Mouse (Mus musculus) hindbrain, embryonic 14.5 days (tissue): ENCODE data around the gene Pigl. TPM values are rescaled to one million over a fixed set of nuclear protein-coding genes. Genes with fewer than 3 reads are reported as not detected.

Source experiments
- ATAC-seq: fragments of 200-750 bp; cut with Nextera tagmentation; 2 replicates; pipeline ENCODE4 v1.8.0; 2017; ENCODE audit warnings: moderate number of reproducible peaks, mild to moderate bottlenecking, moderate TSS enrichment, moderate library complexity; ENCODE audit not compliant: low FRiP score
- DNase-seq: peaks from one replicate; pipeline ENCODE4 v3.0.0-alpha.2; 2015; ENCODE audit warnings: low spot score
- H3K27ac ChIP-seq: fragments of 300-500 bp; sonication (generic); 2 replicates; pipeline ENCODE4 v1.5.1; 2014; ENCODE audit warnings: mild to moderate bottlenecking, moderate library complexity
- H3K27me3 ChIP-seq: fragments of 300-500 bp; sonication (generic); 2 replicates; pipeline ENCODE4 v1.6.1; 2014; ENCODE audit warnings: mild to moderate bottlenecking, low read length, mixed read lengths; ENCODE audit not compliant: control insufficient read depth, insufficient read depth
- H3K36me3 ChIP-seq: fragments of 300-500 bp; sonication (generic); replicated peaks from 2 replicates; pipeline ENCODE4 v1.6.1; 2014; ENCODE audit not compliant: control insufficient read depth, insufficient read depth
- H3K4me1 ChIP-seq: fragments of 300-500 bp; sonication (generic); replicated peaks from 2 replicates; pipeline ENCODE4 v1.6.1; 2014; ENCODE audit warnings: antibody characterized with exemption, low read length, mixed read lengths; ENCODE audit not compliant: control insufficient read depth, insufficient read depth
- H3K4me2 ChIP-seq: fragments of 300-500 bp; sonication (generic); replicated peaks from 2 replicates; pipeline ENCODE4 v1.6.1; 2014; ENCODE audit warnings: mild to moderate bottlenecking, moderate library complexity
- H3K4me3 ChIP-seq: fragments of 300-500 bp; sonication (generic); replicated peaks from 2 replicates; pipeline ENCODE4 v1.5.1; 2014; ENCODE audit warnings: mild to moderate bottlenecking, low read length
- H3K9ac ChIP-seq: fragments of 300-500 bp; sonication (generic); 2 replicates; pipeline ENCODE4 v1.6.1; 2014
- H3K9me3 ChIP-seq: fragments of 300-500 bp; sonication (generic); 2 replicates; pipeline ENCODE4 v1.6.1; 2016; ENCODE audit warnings: low read length; ENCODE audit not compliant: control insufficient read depth
- WGBS: fragments of 180-500 bp; shearing (Covaris S2); extraction: QIAGEN DNeasy Blood & Tissue Kit; methylation state at CpG from one replicate; pipeline ENCODE4 v1.1.7; 2014; 5-methylcytosine and 5-hydroxymethylcytosine counted together
- polyA plus RNA-seq: library from polyadenylated mRNA; unstranded; fragments of >200 nt; fragmentation: Nextera tagmentation; extraction: Ambion mirVana; gene quantifications from 2 replicates; pipeline ENCODE4 v1.2.1, GENCODE M21; 2014

The Pigl gene
- polyA plus RNA-seq, 1 experiment from 2014 or later = 10.4 TPM

- Histone ChIP-seq H3K27ac (no peak overlapping the region), H3K36me3 (peaks cover 21% of the 10 kb centered on the region), H3K4me2 (peak overlapping the region; percentile 62), H3K4me1 (peaks cover 15% of the 10 kb centered on the region; the same call in 1 of the 2 replicates), H3K9ac (peak overlapping the region; percentile 96), H3K4me3 (peak overlapping the region; percentile 87), H3K27me3 (no peaks in the 10 kb centered on the region), H3K9me3 (no peaks in the 10 kb centered on the region)
- no peak for ATAC-seq
- DNase-seq = no peak
- 84% methylated on average over 8 of the region's 8 CpGs for WGBS
These were observed 78.8 kb downstream of the Pigl start for GRCm38 (mm10) chr11:62537089-62537488.

- H3K27ac ChIP-seq = 0 out of 2 replicates have a peak overlapping the region, but pooled peaks have one; percentile 24
- WGBS = 19% methylated on average over 7 of the region's 7 CpGs
- H3K9ac ChIP-seq = peak overlapping the region; percentile 96
- ATAC-seq (no peak), DNase-seq (peak; percentile 47)
- no peaks in the 10 kb centered on the region for H3K9me3 ChIP-seq
- H3K4me1 ChIP-seq = peaks cover 15% of the 10 kb centered on the region; the same call in 1 of the 2 replicates
- H3K4me3 ChIP-seq = peak overlapping the region; percentile 87
- peak overlapping the region; percentile 62 for H3K4me2 ChIP-seq
- H3K27me3 ChIP-seq = no peaks in the 10 kb centered on the region
- peaks cover 18% of the 10 kb centered on the region for H3K36me3 ChIP-seq
These were observed 79.3 kb downstream of the Pigl start for GRCm38 (mm10) chr11:62537590-62537989.

GRCm38 (mm10) chr11:62538321-62539088, 80.2 kb downstream of the Pigl start:
- Histone ChIP-seq H3K4me1 (peaks cover 15% of the 10 kb centered on the region; the same call in 1 of the 2 replicates), H3K36me3 (peaks cover 10% of the 10 kb centered on the region), H3K9me3 (no peaks in the 10 kb centered on the region), H3K4me3 (peak overlapping the region; percentile 87), H3K9ac (peak overlapping the region; percentile 96), H3K27me3 (no peaks in the 10 kb centered on the region), H3K4me2 (peak overlapping the region; percentile 62), H3K27ac (peak overlapping the region; percentile 83)
- ATAC-seq = peak; percentile 85
- WGBS = under 1% methylated on average over 53 of the region's 73 CpGs
- peak; percentile 50 for DNase-seq

GRCm38 (mm10) chr11:62539089-62539890, 81.0 kb downstream of the Pigl start, which contains the start of gene Cenpv:
Gene Cenpv (minus strand): TSS chr11:62539261.
- Histone ChIP-seq H3K4me3 (peak within 1 kb of the TSS; percentile 87), H3K27ac (peak within 1 kb of the TSS; percentile 83), H3K36me3 (0 out of 2 replicates have a peak, but pooled peaks cover 4% of the 10 kb centered on the region), H3K9ac (peak within 1 kb of the TSS; percentile 96), H3K27me3 (no peaks in the 10 kb centered on the region), H3K4me1 (peaks cover 15% of the 10 kb centered on the region; the same call in 1 of the 2 replicates), H3K9me3 (no peaks in the 10 kb centered on the region), H3K4me2 (peak within 1 kb of the TSS; percentile 62)
- ATAC-seq (peak; percentile 68), DNase-seq (peak; percentile 83)
- 7% methylated on average over 40 of the region's 57 CpGs for WGBS

GRCm38 (mm10) chr11:62540167-62540566, 81.9 kb downstream of the Pigl start:
- H3K4me1 ChIP-seq = peaks cover 15% of the 10 kb centered on the region; the same call in 1 of the 2 replicates
- no peak overlapping the region for H3K9ac ChIP-seq
- H3K36me3 ChIP-seq = no peaks in the 10 kb centered on the region
- 83% methylated on average over 7 of the region's 7 CpGs for WGBS
- H3K4me2 ChIP-seq = no peak overlapping the region
- DNase-seq = no peak
- ATAC-seq = no peak
- H3K4me3 ChIP-seq = no peak overlapping the region
- no peaks in the 10 kb centered on the region for H3K27me3 ChIP-seq
- no peak overlapping the region for H3K27ac ChIP-seq
- no peaks in the 10 kb centered on the region for H3K9me3 ChIP-seq

- H3K36me3 ChIP-seq = no peaks in the 10 kb centered on the region
- H3K4me1 ChIP-seq = peaks cover 15% of the 10 kb centered on the region; the same call in 1 of the 2 replicates
- no peaks in the 10 kb centered on the region for H3K9me3 ChIP-seq
- H3K4me2 ChIP-seq = no peak overlapping the region
- H3K9ac ChIP-seq = no peak overlapping the region
- H3K4me3 ChIP-seq = no peak overlapping the region
- DNase-seq = no peak
- H3K27ac ChIP-seq = no peak overlapping the region
- no peaks in the 10 kb centered on the region for H3K27me3 ChIP-seq
- 60% methylated on average over 2 of the region's 2 CpGs for WGBS
- no peak for ATAC-seq
These were observed 82.7 kb downstream of the Pigl start for GRCm38 (mm10) chr11:62540969-62541368.

GRCm38 (mm10) chr11:62541581-62541980, 83.3 kb downstream of the Pigl start:
- no peak for ATAC-seq
- Histone ChIP-seq H3K4me3 (no peak overlapping the region), H3K9ac (no peak overlapping the region), H3K9me3 (no peaks in the 10 kb centered on the region), H3K27ac (no peak overlapping the region), H3K4me2 (no peak overlapping the region), H3K4me1 (peaks cover 15% of the 10 kb centered on the region; the same call in 1 of the 2 replicates), H3K27me3 (no peaks in the 10 kb centered on the region), H3K36me3 (no peaks in the 10 kb centered on the region)
- DNase-seq = no peak
- 85% methylated on average over 8 of the region's 8 CpGs for WGBS

GRCm38 (mm10) chr11:62543991-62544390, 85.7 kb downstream of the Pigl start:
- Histone ChIP-seq H3K27ac (no peak overlapping the region), H3K4me3 (no peak overlapping the region), H3K9ac (no peak overlapping the region), H3K4me1 (peaks cover under 1% of the 10 kb centered on the region; the same call in 1 of the 2 replicates), H3K27me3 (no peaks in the 10 kb centered on the region), H3K9me3 (no peaks in the 10 kb centered on the region), H3K4me2 (no peak overlapping the region), H3K36me3 (no peaks in the 10 kb centered on the region)
- 94% methylated on average over 3 of the region's 3 CpGs for WGBS
- DNase-seq = no peak
- ATAC-seq = no peak

- 14% methylated on average over 5 of the region's 5 CpGs for WGBS
- peak overlapping the region; percentile 70 for H3K4me3 ChIP-seq
- H3K36me3 ChIP-seq = peaks cover 19% of the 10 kb centered on the region
- DNase-seq (peak; percentile 62), ATAC-seq (no peak)
- H3K27me3 ChIP-seq = no peaks in the 10 kb centered on the region
- H3K27ac ChIP-seq = peak overlapping the region; percentile 99
- peak overlapping the region; percentile 76 for H3K4me2 ChIP-seq
- H3K9ac ChIP-seq = peak overlapping the region; percentile 96
- H3K4me1 ChIP-seq = peaks cover 30% of the 10 kb centered on the region
- no peaks in the 10 kb centered on the region for H3K9me3 ChIP-seq
These were observed 91.5 kb downstream of the Pigl start for GRCm38 (mm10) chr11:62549782-62550181.
